Mouse (Mus musculus) CH12.LX (cell line): Measurements from ENCODE around the gene Rem1. TPM values are rescaled to one million over a fixed set of nuclear protein-coding genes. Genes with fewer than 3 reads are reported as not detected.

ENCODE experiments used
- DNase-seq: peaks from one replicate; pipeline ENCODE4 v3.0.0-alpha.2; 2013; ENCODE audit errors: extremely low read depth
- H3K27ac ChIP-seq: 2 replicates; pipeline ENCODE4 v1.5.1; 2012; ENCODE audit warnings: low read depth, mild to moderate bottlenecking, control low read depth, moderate library complexity; ENCODE audit not compliant: insufficient read depth
- H3K27me3 ChIP-seq: replicated peaks from 2 replicates; pipeline ENCODE3; 2012; ENCODE audit warnings: inconsistent platforms
- H3K36me3 ChIP-seq, 2 experiments: replicated peaks in 1 of 2; 2 replicates each; pipeline versions ENCODE3 to v1.6.1; 2012; ENCODE audit warnings: inconsistent platforms in 1 of 2, low read length in 1 of 2, mild to moderate bottlenecking in 1 of 2, mixed read lengths in 1 of 2, moderate library complexity in 1 of 2; ENCODE audit not compliant: control insufficient read depth in 1 of 2, insufficient read depth in 1 of 2
- H3K4me1 ChIP-seq, 2 experiments: 2 replicates each; pipeline ENCODE4 v1.6.1; 2012; ENCODE audit warnings: inconsistent platforms in 1 of 2, moderate library complexity in 1 of 2; ENCODE audit not compliant: insufficient read depth in 2 of 2, control insufficient read depth in 1 of 2
- H3K4me2 ChIP-seq: 2 replicates; pipeline ENCODE4 v1.6.1; 2012; ENCODE audit warnings: low read depth, mild to moderate bottlenecking, control low read depth; ENCODE audit not compliant: poor library complexity, insufficient read depth, severe bottlenecking
- H3K4me3 ChIP-seq, 3 experiments: fragments of 150-350 bp in 1 of 3; sonication (generic) in 1 of 3; replicated peaks in 1 of 3; 2 replicates each; pipeline versions ENCODE3 to v1.5.1; 2011 to 2012; ENCODE audit warnings: low read depth in 2 of 3, low read length in 2 of 3, mild to moderate bottlenecking in 2 of 3, moderate library complexity in 2 of 3, control low read depth in 1 of 3, improper control_type of control experiment in 1 of 3, inconsistent platforms in 1 of 3, mixed read lengths in 1 of 3; ENCODE audit not compliant: poor library complexity in 1 of 3
- H3K79me2 ChIP-seq: replicated peaks from 2 replicates; pipeline ENCODE4 v1.6.1; 2012; ENCODE audit warnings: mild to moderate bottlenecking, moderate library complexity; ENCODE audit not compliant: control insufficient read depth, poor library complexity, insufficient read depth, severe bottlenecking; ENCODE audit errors: extremely low read depth
- H3K9ac ChIP-seq: 2 replicates; pipeline ENCODE4 v1.6.1; 2012; ENCODE audit warnings: low read depth, mild to moderate bottlenecking, control low read depth, moderate library complexity; ENCODE audit not compliant: insufficient read depth
- H3K9me3 ChIP-seq: replicated peaks from 2 replicates; pipeline ENCODE3; 2012; ENCODE audit warnings: low read length, inconsistent platforms, mixed read lengths
- CHD1 ChIP-seq: IDR thresholded peaks from 2 replicates; pipeline ENCODE4 v1.6.1; 2012; ENCODE audit warnings: low read depth, low read length, improper control_type of control experiment, inconsistent platforms
- CTCF ChIP-seq, 2 experiments: IDR thresholded peaks in 1 of 2; conservative IDR thresholded peaks in 1 of 2; 2 replicates each; pipeline ENCODE4 v1.5.1; 2011 to 2012; ENCODE audit warnings: low read depth in 2 of 2, low read length in 2 of 2, improper control_type of control experiment in 1 of 2, inconsistent platforms in 1 of 2, mild to moderate bottlenecking in 1 of 2, moderate library complexity in 1 of 2
- ELF1 ChIP-seq: IDR thresholded peaks from 2 replicates; pipeline ENCODE4 v1.6.1; 2014; ENCODE audit warnings: low read depth, mild to moderate bottlenecking, inconsistent platforms, low read length, improper control_type of control experiment
- ETS1 ChIP-seq: conservative IDR thresholded peaks from 2 replicates; pipeline ENCODE4 v1.6.1; 2012; ENCODE audit warnings: low read depth, mild to moderate bottlenecking, inconsistent platforms, low read length, improper control_type of control experiment, moderate library complexity
- HCFC1 ChIP-seq: IDR thresholded peaks from 2 replicates; pipeline ENCODE4 v1.6.1; 2012; ENCODE audit warnings: low read depth, mild to moderate bottlenecking, inconsistent platforms, low read length, improper control_type of control experiment
- IRF4 ChIP-seq: IDR thresholded peaks from 2 replicates; pipeline ENCODE4 v1.6.1; 2014; ENCODE audit warnings: low read depth, mild to moderate bottlenecking, inconsistent platforms, low read length, improper control_type of control experiment
- MAX ChIP-seq: IDR thresholded peaks from 2 replicates; pipeline ENCODE4 v1.6.1; 2011; ENCODE audit warnings: low read length, improper control_type of control experiment
- MAZ ChIP-seq: IDR thresholded peaks from 2 replicates; pipeline ENCODE4 v1.6.1; 2012; ENCODE audit warnings: low read depth, mild to moderate bottlenecking, inconsistent platforms, low read length, improper control_type of control experiment, moderate library complexity
- NELFE ChIP-seq: IDR thresholded peaks from 2 replicates; pipeline ENCODE4 v1.6.1; 2011; ENCODE audit warnings: low read depth, low read length, improper control_type of control experiment
- NRF1 ChIP-seq: IDR thresholded peaks from 2 replicates; pipeline ENCODE4 v1.6.1; 2014; ENCODE audit warnings: low read depth, mild to moderate bottlenecking, inconsistent platforms, low read length, improper control_type of control experiment, moderate library complexity
- PAX5 ChIP-seq: IDR thresholded peaks from 2 replicates; pipeline ENCODE4 v1.6.1; 2012; ENCODE audit warnings: low read length, inconsistent platforms, mixed read lengths
- POLR2A ChIP-seq: IDR thresholded peaks from 2 replicates; pipeline ENCODE4 v1.6.1; 2011; ENCODE audit warnings: low read depth, mild to moderate bottlenecking, improper control_type of control experiment, low read length
- POLR2AphosphoS2 ChIP-seq: IDR thresholded peaks from 2 replicates; pipeline ENCODE4 v1.6.1; 2011; ENCODE audit warnings: low read depth, low read length, improper control_type of control experiment
- RAD21 ChIP-seq: IDR thresholded peaks from 2 replicates; pipeline ENCODE4 v1.6.1; 2011; ENCODE audit warnings: low read depth, mild to moderate bottlenecking, low read length, improper control_type of control experiment, moderate library complexity
- RCOR1 ChIP-seq: conservative IDR thresholded peaks from 2 replicates; pipeline ENCODE4 v1.6.1; 2012; ENCODE audit warnings: low read depth, mild to moderate bottlenecking, inconsistent platforms, low read length, improper control_type of control experiment
- SIN3A ChIP-seq: IDR thresholded peaks from 2 replicates; pipeline ENCODE4 v1.6.1; 2012; ENCODE audit warnings: low read length, improper control_type of control experiment, inconsistent platforms
- TBP ChIP-seq: conservative IDR thresholded peaks from 2 replicates; pipeline ENCODE4 v1.6.1; 2011; ENCODE audit warnings: low read depth, low read length, improper control_type of control experiment
- TCF12 ChIP-seq: IDR thresholded peaks from 2 replicates; pipeline ENCODE4 v1.6.1; 2014; ENCODE audit warnings: low read depth, mild to moderate bottlenecking, inconsistent platforms, low read length, improper control_type of control experiment
- USF1 ChIP-seq: IDR thresholded peaks from 2 replicates; pipeline ENCODE4 v1.6.1; 2014; ENCODE audit warnings: low read depth, mild to moderate bottlenecking, inconsistent platforms, low read length, improper control_type of control experiment
- USF2 ChIP-seq: conservative IDR thresholded peaks from 2 replicates; pipeline ENCODE4 v1.6.1; 2011; ENCODE audit warnings: low read depth, low read length, improper control_type of control experiment
- ZNF384 ChIP-seq: IDR thresholded peaks from 2 replicates; pipeline ENCODE4 v1.6.1; 2012; ENCODE audit warnings: low read depth, low read length, improper control_type of control experiment, inconsistent platforms
- dilution Hi-C: fragments of 300-500 bp; cut with MboI; formaldehyde crosslinking; loops from 2 replicates; pipeline ENCODE4 v1.14.3; 2020; ENCODE audit warnings: low sequenced_read_pairs; ENCODE audit not compliant: extremely low pct_unique_long_range_greater_than_20kb, extremely low pct_ligation_motif_present
- in situ Hi-C: fragments of 300-500 bp; cut with MboI; formaldehyde crosslinking; loops from 3 replicates; pipeline ENCODE4 v1.14.3; 2019; ENCODE audit warnings: low sequenced_read_pairs, low pct_ligation_motif_present, low pct_unique_long_range_greater_than_20kb, mixed read lengths
- polyA plus RNA-seq: library from polyadenylated mRNA; unstranded; fragments of >175 nt; gene quantifications from 2 replicates; pipeline ENCODE4 v1.2.1, GENCODE M21; 2012; ENCODE audit warnings: low read depth; ENCODE audit not compliant: insufficient read length
- total RNA-seq, 2 experiments: library from RNA; depleted of rRNA; stranded (reverse); fragments of 300-350 nt in 1 of 2; fragments of >200 nt in 1 of 2; gene quantifications; 2 replicates each; pipeline ENCODE4 v1.2.3; 2012 to 2014

Gene Rem1
- total and polyA plus RNA-seq, 3 experiments, result 0.55 to 0.82 (median 0.80) TPM

DNA sequence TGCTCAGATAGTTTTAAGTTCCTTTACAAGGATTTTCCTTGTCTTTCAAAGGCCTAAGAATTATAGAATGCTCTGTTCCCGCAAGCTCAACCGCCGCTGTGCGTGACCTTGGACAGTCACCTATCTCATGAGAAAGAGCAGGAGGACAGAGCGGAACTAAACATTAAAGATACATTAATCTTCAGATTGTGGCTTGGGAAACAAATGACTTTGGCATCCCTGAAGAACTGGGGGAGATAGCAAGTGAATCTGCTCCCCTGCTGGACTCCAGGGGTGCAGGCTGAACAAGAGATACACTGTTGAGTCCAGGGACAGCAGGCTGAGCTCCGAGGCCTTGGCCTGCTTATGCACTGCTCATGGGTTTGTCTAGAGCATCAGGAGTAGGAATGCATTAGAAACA is 26.7 kb upstream of the Rem1 start:
- dilution Hi-C loops (no loop called here), in situ Hi-C loops (no loop called here)
- no peak overlapping the region for H3K9ac ChIP-seq

DNA sequence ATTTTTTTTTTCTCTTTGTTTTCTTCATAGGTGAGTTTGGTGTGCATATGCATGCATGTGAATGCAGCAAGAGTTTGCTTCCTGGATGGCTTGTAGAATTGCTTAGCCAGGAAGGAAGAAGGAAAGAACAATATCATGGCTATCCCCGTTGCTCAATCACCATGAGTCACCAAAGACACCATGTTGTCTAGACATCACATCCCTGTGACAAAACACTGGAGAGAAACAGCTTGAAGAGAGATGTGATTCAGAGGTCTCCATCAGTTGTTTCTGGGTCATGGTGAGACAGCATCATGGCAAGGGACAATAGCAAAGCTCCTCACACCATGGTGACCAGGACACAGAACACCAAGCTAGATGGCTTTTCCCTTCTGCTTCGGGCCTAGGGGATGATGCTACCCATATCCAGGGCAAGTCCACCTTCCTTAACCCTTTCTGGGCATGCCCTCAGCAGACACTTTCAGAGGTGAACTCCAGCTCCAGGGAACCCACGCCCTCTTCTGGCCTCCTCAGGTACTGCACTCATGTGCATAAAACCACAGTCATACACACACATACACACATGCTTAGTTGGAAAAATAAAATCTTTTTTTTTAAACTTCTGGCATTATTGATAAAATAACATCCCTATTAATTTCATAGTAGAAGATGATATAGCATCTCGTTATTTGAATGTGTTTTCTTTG is 25.3 kb upstream of the Rem1 start:
- TF ChIP-seq TBP, result no peak
- no peak for TF ChIP-seq RAD21
- TF ChIP-seq USF1, result no peak
- 0 out of 4 replicates have a peak, but pooled peaks have one; percentile 22 to 30 for TF ChIP-seq CTCF (conservative IDR thresholded peaks at IDR 0.05 in 1 of 2, IDR thresholded peaks at IDR 0.05 in 1 of 2; ENCODE audit: low read depth in 2 of 2, low read length in 2 of 2)
- dilution Hi-C loops (no loop called here), in situ Hi-C loops (no loop called here)
- H3K27ac ChIP-seq, result no peak overlapping the region
- DNase-seq, result no peak
- no peak overlapping the region for H3K4me2 ChIP-seq
- no peaks in the 10 kb centered on the region for H3K36me3 ChIP-seq
- peaks cover 9% of the 10 kb centered on the region for H3K9me3 ChIP-seq
- H3K9ac ChIP-seq, result no peak overlapping the region
- H3K27me3 ChIP-seq, result peaks cover 7% of the 10 kb centered on the region
- no peaks in the 10 kb centered on the region for H3K79me2 ChIP-seq
- H3K4me3 ChIP-seq, result no peak overlapping the region
- H3K4me1 ChIP-seq, result peaks cover 3 to 9% of the 10 kb centered on the region in 2 experiments; a peak in 2 of 4 replicates

More for the DNA sequence above, 26.7 kb upstream of the Rem1 start:
- no peak overlapping the region for H3K4me2 ChIP-seq
- no peaks in the 10 kb centered on the region for H3K36me3 ChIP-seq
- H3K27ac ChIP-seq, result no peak overlapping the region
- peaks cover 9% of the 10 kb centered on the region for H3K9me3 ChIP-seq
- peaks cover 6% of the 10 kb centered on the region for H3K27me3 ChIP-seq
- H3K79me2 ChIP-seq, result no peaks in the 10 kb centered on the region
- DNase-seq, result no peak
- no peak for TF ChIP-seq ETS1
- no peak for TF ChIP-seq SIN3A
- no peak for TF ChIP-seq HCFC1
- no peak for TF ChIP-seq NRF1
- no peak for TF ChIP-seq RCOR1
- no peak for TF ChIP-seq USF2
- no peak for TF ChIP-seq NELFE
- TF ChIP-seq MAX, result no peak
- no peak for TF ChIP-seq MAZ
- TF ChIP-seq TBP, result no peak
- no peak for TF ChIP-seq CHD1
- TF ChIP-seq POLR2AphosphoS2, result no peak
- no peak for TF ChIP-seq RAD21
- no peak for TF ChIP-seq TCF12
- TF ChIP-seq ELF1, result no peak
- TF ChIP-seq POLR2A, result no peak
- no peak for TF ChIP-seq PAX5
- no peak for TF ChIP-seq ZNF384
- no peak for TF ChIP-seq IRF4
- H3K4me1 ChIP-seq, result peaks cover 3 to 7% of the 10 kb centered on the region in 2 experiments; a peak in 2 of 4 replicates
- no peak overlapping the region for H3K4me3 ChIP-seq
